Mouse (Mus musculus) C2C12 (cell line): ENCODE measurements around the gene Acly.

Source experiments
- CEBPB ChIP-seq: IDR thresholded peaks from one replicate; pipeline ENCODE4 v1.6.1; 2011; ENCODE audit warnings: low read depth, mild to moderate bottlenecking, control low read depth, moderate library complexity
- CTCF ChIP-seq: IDR thresholded peaks from one replicate; pipeline ENCODE4 v1.5.1; 2011; ENCODE audit not compliant: control insufficient read depth, insufficient read depth, insufficient read length
- MAX ChIP-seq: IDR thresholded peaks from one replicate; pipeline ENCODE4 v1.6.1; 2011; ENCODE audit warnings: mild to moderate bottlenecking, control low read depth
- USF1 ChIP-seq: IDR thresholded peaks from one replicate; pipeline ENCODE4 v1.6.1; 2011; ENCODE audit warnings: low read depth, mild to moderate bottlenecking, control low read depth, moderate library complexity

DNA sequence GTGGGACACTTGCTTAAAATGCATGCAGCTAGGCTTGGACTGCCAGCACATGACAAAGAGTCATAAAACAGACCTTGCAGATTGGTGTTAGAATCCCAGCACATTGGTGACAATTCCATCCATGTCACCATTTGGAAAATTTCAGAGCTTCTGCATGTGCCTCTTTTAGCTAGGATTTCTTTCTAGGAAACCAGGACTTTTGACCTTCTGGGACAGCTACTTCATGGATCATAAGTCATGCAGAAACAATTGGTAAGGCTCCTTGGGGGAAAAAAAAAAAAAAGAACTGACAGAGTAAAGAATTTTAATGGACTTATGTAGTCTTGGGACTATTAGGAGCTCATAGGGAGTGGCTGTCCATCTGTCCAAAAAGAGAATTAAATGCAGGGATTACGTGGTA lies 89.9 kb downstream of the Acly start:
- TF ChIP-seq USF1 (no peak), CTCF (no peak), CEBPB (no peak), MAX (no peak)
